Mouse (Mus musculus) megakaryocyte, embryonic 14.5 days (primary cell): ENCODE data around the gene Cacna1d.

ENCODE experiments used
- FLI1 ChIP-seq: IDR thresholded peaks from 2 replicates; pipeline ENCODE4 v1.6.1; 2012; ENCODE audit warnings: low read length, inconsistent platforms, mixed read lengths
- GATA1 ChIP-seq: IDR thresholded peaks from 3 replicates; pipeline ENCODE4 v1.6.1; 2012; ENCODE audit warnings: mixed read lengths, low read length, inconsistent platforms, borderline replicate concordance

- TF ChIP-seq GATA1 (no peak), FLI1 (no peak)
These were observed 130.8 kb downstream of the Cacna1d start for GRCm38 (mm10) chr14:30360478-30360877.
